In the genomic region with DNA sequence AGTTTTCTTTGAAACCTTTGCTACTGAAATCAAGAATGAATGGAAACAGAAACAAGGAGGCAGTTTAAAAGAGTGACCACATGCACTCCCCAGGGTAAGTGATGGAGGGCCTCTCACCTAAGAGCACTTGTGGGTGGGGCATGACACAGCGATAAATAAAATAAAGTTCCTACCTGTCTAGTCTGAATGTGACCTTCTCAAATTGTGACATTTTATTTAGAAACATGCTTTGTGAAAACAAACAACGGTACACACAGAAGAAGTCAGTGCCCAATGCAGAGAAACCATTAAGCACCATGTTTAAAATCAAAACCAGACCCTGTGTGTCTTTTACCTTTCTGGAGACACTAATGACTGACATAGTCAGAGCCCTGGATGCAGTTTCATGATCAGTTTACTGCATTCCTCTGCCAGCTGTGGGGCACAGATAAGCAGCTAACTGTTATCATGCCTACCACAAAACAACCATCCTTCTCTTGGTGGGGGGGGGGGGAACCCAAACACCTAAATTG, we compare ENCODE assay signal across 13 mouse cellular contexts. TPM values are rescaled to one million over a fixed set of nuclear protein-coding genes. Genes with fewer than 3 reads are reported as not detected.
DNase-seq lines count a peak whose midpoint lies in the region; ATAC-seq and TF ChIP-seq lines count a peak whose summit lies in the region.
"Had no signal": no experiment of that assay in that cellular context is flagged by ENCODE, and none has a peak within 500 bp of the region (broad histone marks: within the 10 kb centered on the region; RNA-seq: fewer than 3 reads in every experiment).

No protein-coding gene starts in this region.

- H3K27me3 ChIP-seq in heart, embryonic 13.5 days (replicated peaks), result no peaks in the 10 kb centered on the region
- H3K27me3 ChIP-seq in MEL (ENCODE audit: control insufficient read depth in 1 of 2, insufficient read depth in 2 of 2, low read length in 2 of 2), result no peaks in the 10 kb centered on the region
- no peaks in the 10 kb centered on the region for H3K27me3 ChIP-seq in liver, postnatal 0 days (ENCODE audit: insufficient read depth, low read length)
- H3K27me3 ChIP-seq in forebrain, embryonic 15.5 days, result no peaks in the 10 kb centered on the region
- H3K27me3 ChIP-seq: forebrain, embryonic 12.5 days had no signal

- ATAC-seq in heart, embryonic 13.5 days (ENCODE audit: extremely low read depth, insufficient number of reproducible peaks, low FRiP score, low TSS enrichment), result peak; percentile 81; the same call in 1 of the 2 replicates
- peak; percentile 92 for ATAC-seq in erythroid progenitor cell, adult 5-6 weeks (replicated peaks; ENCODE audit: low FRiP score, poor library complexity, severe bottlenecking)
- peak; percentile 99 for ATAC-seq in liver, postnatal 0 days
- no peak for ATAC-seq in forebrain, embryonic 15.5 days (replicated peaks)
- ATAC-seq: inflammation-experienced regulatory T-cells, adult 6 months had no signal

- H3K79me2 ChIP-seq in MEL (ENCODE audit: control insufficient read depth, insufficient read depth, low read length, poor library complexity), result peaks cover 12% of the 10 kb centered on the region

- H3K4me3 ChIP-seq in heart, embryonic 13.5 days, result no peak overlapping the region
- H3K4me3 ChIP-seq in MEL (ENCODE audit: control insufficient read depth in 1 of 2, insufficient read depth in 1 of 2, low read depth in 2 of 2, low read length in 2 of 2), result no peak overlapping the region; a peak in 1 of 4 replicates
- no peak overlapping the region for H3K4me3 ChIP-seq in liver, postnatal 0 days (ENCODE audit: low read depth, low read length)
- H3K4me3 ChIP-seq in forebrain, embryonic 15.5 days, result no peak overlapping the region
- H3K4me3 ChIP-seq: forebrain, embryonic 12.5 days; layer of hippocampus, adult 2 months had no signal

- TF ChIP-seq CTCF in MEL (IDR thresholded peaks at IDR 0.05 in 2 of 3, conservative IDR thresholded peaks at IDR 0.05 in 1 of 3; ENCODE audit: control insufficient read depth in 1 of 3, insufficient read depth in 1 of 3, low read depth in 2 of 3, low read length in 3 of 3, poor library complexity in 1 of 3, severe bottlenecking in 1 of 3), result no peak
- no peak for TF ChIP-seq CTCF in liver, postnatal 0 days (IDR thresholded peaks at IDR 0.05; ENCODE audit: low read depth)

- H3K9me3 ChIP-seq in heart, embryonic 13.5 days, result no peaks in the 10 kb centered on the region
- no peaks in the 10 kb centered on the region for H3K9me3 ChIP-seq in MEL (replicated peaks; ENCODE audit: insufficient read depth, low read length)
- no peaks in the 10 kb centered on the region for H3K9me3 ChIP-seq in liver, postnatal 0 days (ENCODE audit: low read length)
- no peaks in the 10 kb centered on the region for H3K9me3 ChIP-seq in forebrain, embryonic 15.5 days
- H3K9me3 ChIP-seq: forebrain, embryonic 12.5 days had no signal

- no peak overlapping the region for H3K9ac ChIP-seq in heart, embryonic 13.5 days
- no peak overlapping the region for H3K9ac ChIP-seq in MEL (ENCODE audit: control insufficient read depth, low read depth, low read length, poor library complexity, severe bottlenecking)
- no peak overlapping the region; the same call in 1 of the 2 replicates for H3K9ac ChIP-seq in liver, postnatal 0 days (replicated peaks)
- no peak overlapping the region for H3K9ac ChIP-seq in forebrain, embryonic 15.5 days (replicated peaks)
- H3K9ac ChIP-seq: forebrain, embryonic 12.5 days had no signal

- TF ChIP-seq RAD21 in MEL (IDR thresholded peaks at IDR 0.05; ENCODE audit: low read depth, low read length), result no peak

- peak; percentile 99 for TF ChIP-seq EP300 in MEL (IDR thresholded peaks at IDR 0.05; ENCODE audit: low read depth in 1 of 2, low read length in 2 of 2)
- peak; percentile 100 for TF ChIP-seq EP300 in liver, postnatal 0 days (IDR thresholded peaks at IDR 0.05; ENCODE audit: low read depth)

- no peak for TF ChIP-seq POLR2A in MEL (IDR thresholded peaks at IDR 0.05; ENCODE audit: control insufficient read depth in 1 of 2, insufficient read depth in 1 of 2, low read depth in 1 of 2, low read length in 2 of 2, poor library complexity in 1 of 2)

- peak overlapping the region; percentile 27 for H3K4me2 ChIP-seq in heart, embryonic 13.5 days
- peak overlapping the region; percentile 56 for H3K4me2 ChIP-seq in liver, postnatal 0 days (ENCODE audit: low read depth, low read length)
- no peak overlapping the region for H3K4me2 ChIP-seq in forebrain, embryonic 15.5 days (replicated peaks)
- H3K4me2 ChIP-seq: forebrain, embryonic 12.5 days had no signal

- H3K4me1 ChIP-seq in heart, embryonic 13.5 days, result peaks cover 39% of the 10 kb centered on the region
- H3K4me1 ChIP-seq in MEL (ENCODE audit: control insufficient read depth in 1 of 2, insufficient read depth in 2 of 2, low read length in 2 of 2), result peaks cover 9 to 15% of the 10 kb centered on the region in 2 experiments
- peaks cover 25% of the 10 kb centered on the region for H3K4me1 ChIP-seq in liver, postnatal 0 days (ENCODE audit: insufficient read depth)
- 0 out of 2 replicates have a peak, but pooled peaks cover 7% of the 10 kb centered on the region for H3K4me1 ChIP-seq in forebrain, embryonic 15.5 days
- H3K4me1 ChIP-seq: forebrain, embryonic 12.5 days had no signal

- no peak for DNase-seq in heart, adult 18-20 months
- DNase-seq in MEL (ENCODE audit: low read depth, low spot score), result peak; percentile 92
- DNase-seq in liver, postnatal 0 days, result peak; percentile 72
- no peak for DNase-seq in frontal cortex, postnatal 25 days (ENCODE audit: low spot score in 2 of 2)
- no peak for DNase-seq in frontal cortex, postnatal 10 days (ENCODE audit: low spot score in 2 of 2)
- DNase-seq: lung, postnatal 36 days; thymus, postnatal 36 days had no signal

- WGBS in heart, embryonic 13.5 days, result 68% methylated on average over 2 of the region's 2 CpGs
- 59% methylated on average over 2 of the region's 2 CpGs for WGBS in liver, postnatal 0 days (ENCODE audit: insufficient replicate concordance)
- 89% methylated on average over 2 of the region's 2 CpGs for WGBS in forebrain, embryonic 15.5 days

- H3K27ac ChIP-seq in heart, embryonic 13.5 days (replicated peaks), result peak overlapping the region; percentile 56; the same call in 1 of the 2 replicates
- H3K27ac ChIP-seq in MEL (ENCODE audit: control insufficient read depth, low read depth, low read length), result peak overlapping the region; percentile 93
- H3K27ac ChIP-seq in liver, postnatal 0 days (ENCODE audit: low read depth), result peak overlapping the region; percentile 90
- no peak overlapping the region for H3K27ac ChIP-seq in forebrain, embryonic 15.5 days (replicated peaks)
- H3K27ac ChIP-seq: forebrain, embryonic 12.5 days; layer of hippocampus, adult 2 months had no signal

- peaks cover 4% of the 10 kb centered on the region; the same call in 1 of the 2 replicates for H3K36me3 ChIP-seq in heart, embryonic 13.5 days
- peaks cover 3 to 19% of the 10 kb centered on the region in 2 experiments for H3K36me3 ChIP-seq in MEL (ENCODE audit: control insufficient read depth in 1 of 2, insufficient read depth in 2 of 2, low read length in 2 of 2)
- H3K36me3 ChIP-seq in liver, postnatal 0 days (replicated peaks; ENCODE audit: insufficient read depth, low read length), result peaks cover 14% of the 10 kb centered on the region
- no peaks in the 10 kb centered on the region for H3K36me3 ChIP-seq in forebrain, embryonic 15.5 days
- H3K36me3 ChIP-seq: forebrain, embryonic 12.5 days had no signal

TF ChIP-seq in MEL, 35 proteins besides CTCF, POLR2A, EP300 and RAD21 (continues in another document):
- TF ChIP-seq MAZ (IDR thresholded peaks at IDR 0.05; ENCODE audit: low read depth, low read length) (peak; percentile 93), ZMIZ1 (IDR thresholded peaks at IDR 0.05; ENCODE audit: low read depth, low read length) (no peak), MYC (IDR thresholded peaks at IDR 0.05; ENCODE audit: low read depth, low read length) (peak; percentile 7; the same call in 1 of the 2 replicates), E2F4 (IDR thresholded peaks at IDR 0.05; ENCODE audit: borderline replicate concordance, low read depth, low read length) (no peak), CHD1 (IDR thresholded peaks at IDR 0.05; ENCODE audit: low read depth, low read length) (0 out of 2 replicates have a peak, but pooled peaks have one; percentile 21), MAFK (IDR thresholded peaks at IDR 0.05; ENCODE audit: borderline replicate concordance, low read depth, low read length) (peak; percentile 39; the same call in 1 of the 2 replicates), ZNF384 (IDR thresholded peaks at IDR 0.05; ENCODE audit: low read depth, low read length) (0 out of 2 replicates have a peak, but pooled peaks have one; percentile 59), GATA1 (IDR thresholded peaks at IDR 0.05; ENCODE audit: low read depth, low read length) (peak; percentile 99), SIN3A (IDR thresholded peaks at IDR 0.05; ENCODE audit: low read length) (peak; percentile 85), RCOR1 (IDR thresholded peaks at IDR 0.05; ENCODE audit: low read depth, low read length) (peak; percentile 98), MXI1 (IDR thresholded peaks at IDR 0.05; ENCODE audit: low read depth, low read length) (peak; percentile 72; the same call in 1 of the 2 replicates), BHLHE40 (IDR thresholded peaks at IDR 0.05; ENCODE audit: borderline replicate concordance, low read depth, low read length) (0 out of 2 replicates have a peak, but pooled peaks have one; percentile 15), MYB (IDR thresholded peaks at IDR 0.05; ENCODE audit: low read depth, low read length) (peak; percentile 75), HCFC1 (IDR thresholded peaks at IDR 0.05; ENCODE audit: low read depth, low read length) (0 out of 2 replicates have a peak, but pooled peaks have one; percentile 45), USF1 (IDR thresholded peaks at IDR 0.05; ENCODE audit: low read depth, low read length) (no peak), TBP (IDR thresholded peaks at IDR 0.05; ENCODE audit: low read depth, low read length) (no peak), TCF12 (IDR thresholded peaks at IDR 0.05; ENCODE audit: low read depth, low read length) (peak; percentile 100), CHD2 (IDR thresholded peaks at IDR 0.05; ENCODE audit: low read length) (no peak; the same call in 1 of the 2 replicates)

RNA-seq across cellular contexts. Expression of gene Mtmr3, which starts 51.6 kb away (rescaled TPM):
- 19.7 and 21.1 TPM in 2 replicates for polyA plus RNA-seq in heart, embryonic 13.5 days (2015; fragmentation: Nextera tagmentation; extraction: Ambion mirVana)
- 10 to 100 TPM; 47.4 to 49.0 TPM for total RNA-seq in heart, adult 18-20 months (2021)
- 31.9 and 36.5 TPM in 2 replicates for total RNA-seq in MEL (2012; rRNA removed)
- polyA plus RNA-seq in MEL (2012; ENCODE audit: insufficient read depth in 1 of 2, insufficient read length in 2 of 2, low read depth in 1 of 2, low replicate concordance in 2 of 2, missing spikeins in 1 of 2), result 10 to 100 TPM in 1 of 2 experiments, not detected in 1; 29.1 TPM
- 76.0 and 88.0 TPM in 2 replicates for total RNA-seq in erythroid progenitor cell, adult 5-6 weeks (2015; ENCODE audit: low replicate concordance)
- total RNA-seq in erythroid progenitor cell, adult 5-6 weeks (2017; ENCODE audit: low replicate concordance), result 139 and 164 TPM in 2 replicates
- 10.3 and 11.2 TPM in 2 replicates for polyA plus RNA-seq in liver, postnatal 0 days (2015; fragmentation: Nextera tagmentation; extraction: Ambion mirVana)
- polyA plus RNA-seq in forebrain, embryonic 15.5 days (2015; fragmentation: Nextera tagmentation; extraction: Ambion mirVana), result 42.0 TPM in 2 replicates

Comparison
In these comparisons a context has a peak if more than half of its experiments do, and no peak if none do; other contexts are left out.
1. DNase-seq: peak in MEL (single experiment) and liver, postnatal 0 days (single experiment); none in heart, adult 18-20 months (0 of 2), frontal cortex, postnatal 25 days (0 of 2) and frontal cortex, postnatal 10 days (0 of 2).